ENCODE assay signal across 26 mouse cellular contexts in the genomic region with DNA sequence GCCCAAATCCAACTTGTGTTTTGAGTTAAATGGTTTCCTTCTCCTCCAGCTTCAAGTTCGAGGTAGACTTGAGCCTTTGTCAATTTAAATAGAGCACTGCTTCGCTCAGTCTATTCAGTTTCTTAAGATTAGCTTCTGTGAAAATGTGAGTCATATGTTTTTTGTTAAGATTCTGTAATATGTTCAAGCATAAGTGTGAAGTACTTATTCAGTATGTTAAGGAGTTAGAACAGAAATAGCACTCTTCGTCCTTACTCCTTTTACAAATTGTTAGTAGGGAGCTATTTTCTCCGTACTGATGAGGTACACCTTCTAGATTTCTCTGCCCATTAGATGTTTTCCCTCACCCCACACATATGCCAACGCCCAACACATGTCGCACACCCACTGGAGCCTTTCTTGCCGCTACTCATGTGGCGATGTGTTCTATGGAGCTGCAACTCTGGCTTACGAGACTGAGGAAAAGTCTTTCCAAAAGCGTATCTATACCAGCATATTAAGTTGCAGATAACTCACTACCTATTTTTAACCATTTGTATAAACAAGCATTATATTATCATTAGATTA. TPM values are rescaled to one million over a fixed set of nuclear protein-coding genes. Genes with fewer than 3 reads are reported as not detected.
DNase-seq lines count a peak whose midpoint lies in the region; ATAC-seq and TF ChIP-seq lines count a peak whose summit lies in the region.
"Had no signal": no experiment of that assay in that cellular context is flagged by ENCODE, and none has a peak within 500 bp of the region (broad histone marks: within the 10 kb centered on the region; RNA-seq: fewer than 3 reads in every experiment).

No protein-coding gene starts in this region.

- no peak overlapping the region for H3K27ac ChIP-seq in forebrain, postnatal 0 days (ENCODE audit: low read depth, low read length)
- H3K27ac ChIP-seq in forebrain, embryonic 11.5 days (ENCODE audit: low read depth, low read length) = no peak overlapping the region
- no peak overlapping the region for H3K27ac ChIP-seq in hindbrain, embryonic 10.5 days
- H3K27ac ChIP-seq: kidney, embryonic 15.5 days; liver, embryonic 14.5 days; midbrain, embryonic 10.5 days; stomach, postnatal 0 days had no signal

- H3K4me3 ChIP-seq in forebrain, postnatal 0 days (ENCODE audit: low read depth, low read length) = no peak overlapping the region
- H3K4me3 ChIP-seq in forebrain, embryonic 11.5 days (ENCODE audit: low read depth, low read length) = no peak overlapping the region
- no peak overlapping the region for H3K4me3 ChIP-seq in hindbrain, embryonic 10.5 days
- H3K4me3 ChIP-seq: kidney, embryonic 15.5 days; midbrain, embryonic 10.5 days had no signal

- H3K36me3 ChIP-seq in forebrain, postnatal 0 days (ENCODE audit: insufficient read depth) = no peaks in the 10 kb centered on the region
- H3K36me3 ChIP-seq in forebrain, embryonic 11.5 days (ENCODE audit: control insufficient read depth, insufficient read depth, low read length) = no peaks in the 10 kb centered on the region
- no peaks in the 10 kb centered on the region for H3K36me3 ChIP-seq in hindbrain, embryonic 10.5 days
- H3K36me3 ChIP-seq: kidney, embryonic 15.5 days; midbrain, embryonic 10.5 days had no signal

- no peak overlapping the region for H3K4me2 ChIP-seq in forebrain, postnatal 0 days (ENCODE audit: low read depth)
- H3K4me2 ChIP-seq in forebrain, embryonic 11.5 days (ENCODE audit: low read depth, low read length, severe bottlenecking) = no peak overlapping the region

- TF ChIP-seq CTCF in forebrain, postnatal 0 days (IDR thresholded peaks at IDR 0.05; ENCODE audit: low read depth) = no peak

- 0 out of 2 replicates have a peak, but pooled peaks cover 2% of the 10 kb centered on the region for H3K4me1 ChIP-seq in forebrain, postnatal 0 days (ENCODE audit: insufficient read depth)
- H3K4me1 ChIP-seq in forebrain, embryonic 11.5 days (replicated peaks; ENCODE audit: control insufficient read depth, insufficient read depth, low read length) = no peaks in the 10 kb centered on the region
- no peaks in the 10 kb centered on the region for H3K4me1 ChIP-seq in hindbrain, embryonic 10.5 days (replicated peaks)
- H3K4me1 ChIP-seq: midbrain, embryonic 10.5 days had no signal

- 80% methylated on average over 10 of the region's 10 CpGs for WGBS in forebrain, postnatal 0 days
- WGBS in forebrain, embryonic 11.5 days = 91% methylated on average over 10 of the region's 10 CpGs
- 94% methylated on average over 10 of the region's 10 CpGs for WGBS in hindbrain, embryonic 10.5 days

- no peak overlapping the region for H3K9ac ChIP-seq in forebrain, postnatal 0 days
- H3K9ac ChIP-seq in forebrain, embryonic 11.5 days (ENCODE audit: low read length) = no peak overlapping the region
- H3K9ac ChIP-seq: kidney, embryonic 15.5 days; liver, embryonic 14.5 days; lung, embryonic 14.5 days had no signal

- H3K27me3 ChIP-seq in forebrain, postnatal 0 days (ENCODE audit: insufficient read depth, low read length) = no peaks in the 10 kb centered on the region
- no peaks in the 10 kb centered on the region for H3K27me3 ChIP-seq in forebrain, embryonic 11.5 days (ENCODE audit: control insufficient read depth, insufficient read depth, low read length)
- H3K27me3 ChIP-seq in hindbrain, embryonic 10.5 days (ENCODE audit: insufficient read depth, poor library complexity, severe bottlenecking) = no peaks in the 10 kb centered on the region
- H3K27me3 ChIP-seq: kidney, embryonic 15.5 days had no signal

- peak; percentile 22 for DNase-seq in forebrain, postnatal 0 days
- no peak for DNase-seq in forebrain, embryonic 11.5 days (ENCODE audit: low spot score)
- peak; percentile 11 to 18 for DNase-seq in left cerebral cortex, postnatal 14 days (ENCODE audit: low spot score in 2 of 2)
- no peak for DNase-seq in left cerebral cortex, postnatal 10 days (ENCODE audit: extremely low spot score in 1 of 2, low spot score in 2 of 2)
- DNase-seq in right cerebral cortex, adult 2 months (ENCODE audit: low spot score in 2 of 2) = peak; percentile 48 to 54
- DNase-seq in right cerebral cortex, postnatal 4 days = no peak
- DNase-seq in hindbrain, embryonic 10.5 days (ENCODE audit: low spot score) = no peak
- DNase-seq: adrenal gland, postnatal 14 days; cerebellum, adult 11-12 months; gastrocnemius, postnatal 14 days; kidney, adult 18-20 months; kidney, postnatal 25 days; liver; lung, embryonic 14.5 days; thymus, adult 2 months; thymus, postnatal 36 days had no signal

- ATAC-seq in forebrain, postnatal 0 days = peak; percentile 54
- ATAC-seq in forebrain, embryonic 11.5 days (replicated peaks; ENCODE audit: low FRiP score) = no peak
- ATAC-seq: forebrain, embryonic 14.5 days; hindbrain, embryonic 16.5 days; midbrain, embryonic 16.5 days had no signal

- H3K9me3 ChIP-seq in forebrain, postnatal 0 days (ENCODE audit: low read length) = no peaks in the 10 kb centered on the region
- H3K9me3 ChIP-seq in forebrain, embryonic 11.5 days (ENCODE audit: control insufficient read depth, low read length) = no peaks in the 10 kb centered on the region
- no peaks in the 10 kb centered on the region for H3K9me3 ChIP-seq in hindbrain, embryonic 10.5 days
- H3K9me3 ChIP-seq: kidney, embryonic 15.5 days; midbrain, embryonic 10.5 days had no signal

- intact Hi-C loops in left cerebral cortex, postnatal 14 days (cut with DNase I) = loop anchor here (5.0 kb wide), 1 partner anchor 702 kb away; no protein-coding TSS in a partner anchor
- intact Hi-C loops in left cerebral cortex, postnatal 10 days (cut with DNase I) = loop anchor here (10.0 kb wide), 2 partner anchors 245 to 705 kb away; no protein-coding TSS in a partner anchor

RNA-seq across cellular contexts. Expression of a gene that starts 10.7 kb away (rescaled TPM):
- 27.9 and 29.3 TPM in 2 replicates for total RNA-seq in forebrain, postnatal 0 days (2014; rRNA removed)
- polyA plus RNA-seq in forebrain, postnatal 0 days (2015; fragmentation: Nextera tagmentation; extraction: Ambion mirVana) = 48.6 and 60.7 TPM in 2 replicates
- polyA plus RNA-seq in forebrain, embryonic 11.5 days (2014; fragmentation: Nextera tagmentation; extraction: Ambion mirVana) = 25.7 and 28.0 TPM in 2 replicates
- total RNA-seq in left cerebral cortex, postnatal 14 days (2021) = 10 to 100 TPM; 72.6 TPM
- 10 to 100 TPM; 64.3 to 67.3 TPM for total RNA-seq in left cerebral cortex, postnatal 10 days (2021)
- 10.2 and 15.0 TPM in 2 replicates for polyA plus RNA-seq in hindbrain, embryonic 10.5 days (2016; fragmentation: Nextera tagmentation; extraction: Ambion mirVana)
- total RNA-seq: granulocyte monocyte progenitor cell, adult 5-6 weeks; megakaryocyte progenitor cell, adult 5-6 weeks; MEL had no signal

Comparison
In these comparisons a context has a peak if more than half of its experiments do, and no peak if none do; other contexts are left out.
1. DNase-seq: peak in forebrain, postnatal 0 days (single experiment), left cerebral cortex, postnatal 14 days (2 of 2) and right cerebral cortex, adult 2 months (2 of 2); none in forebrain, embryonic 11.5 days (single experiment), left cerebral cortex, postnatal 10 days (0 of 2), right cerebral cortex, postnatal 4 days (single experiment) and hindbrain, embryonic 10.5 days (single experiment).